Mouse (Mus musculus) limb, embryonic 11.5 days (tissue): ENCODE results near the gene Rpp14. TPM values are rescaled to one million over a fixed set of nuclear protein-coding genes. Genes with fewer than 3 reads are reported as not detected.

Experiments used
- ATAC-seq: fragments of 200-750 bp; cut with Nextera tagmentation; 2 replicates; pipeline ENCODE4 v1.8.0; 2017; ENCODE audit warnings: low read depth; ENCODE audit not compliant: insufficient number of reproducible peaks, low FRiP score, low TSS enrichment
- DNase-seq: peaks from one replicate; pipeline ENCODE4 v3.0.0-alpha.2; 2015; ENCODE audit warnings: low spot score
- H3K27ac ChIP-seq: fragments of 300-500 bp; sonication (generic); replicated peaks from 2 replicates; pipeline ENCODE4 v1.5.1; 2014; ENCODE audit warnings: low read depth, mild to moderate bottlenecking, low read length
- H3K27me3 ChIP-seq: fragments of 300-500 bp; sonication (generic); 2 replicates; pipeline ENCODE4 v1.6.1; 2014; ENCODE audit warnings: mild to moderate bottlenecking, low read length, mixed read lengths; ENCODE audit not compliant: control insufficient read depth, insufficient read depth
- H3K36me3 ChIP-seq: fragments of 300-500 bp; sonication (generic); 2 replicates; pipeline ENCODE4 v1.6.1; 2014; ENCODE audit warnings: mild to moderate bottlenecking, low read length, moderate library complexity, mixed read lengths; ENCODE audit not compliant: control insufficient read depth, insufficient read depth
- H3K4me1 ChIP-seq: fragments of 300-500 bp; sonication (generic); 2 replicates; pipeline ENCODE4 v1.6.1; 2014; ENCODE audit warnings: low read length, mixed read lengths; ENCODE audit not compliant: control insufficient read depth, insufficient read depth
- H3K4me2 ChIP-seq: fragments of 300-500 bp; sonication (generic); 2 replicates; pipeline ENCODE4 v1.6.1; 2014; ENCODE audit warnings: low read depth, mild to moderate bottlenecking, moderate library complexity; ENCODE audit not compliant: severe bottlenecking
- H3K4me3 ChIP-seq: fragments of 300-500 bp; sonication (generic); 2 replicates; pipeline ENCODE4 v1.5.1; 2014; ENCODE audit warnings: low read depth, low read length
- H3K9ac ChIP-seq: fragments of 300-500 bp; sonication (generic); 2 replicates; pipeline ENCODE4 v1.6.1; 2014; ENCODE audit warnings: mild to moderate bottlenecking, low read length
- H3K9me3 ChIP-seq: fragments of 300-500 bp; sonication (generic); 2 replicates; pipeline ENCODE4 v1.6.1; 2016; ENCODE audit warnings: low read length; ENCODE audit not compliant: control insufficient read depth
- WGBS: fragments of 180-500 bp; shearing (Covaris S2); extraction: QIAGEN DNeasy Blood & Tissue Kit; methylation state at CpG from one replicate; pipeline ENCODE4 v1.1.7; 2014; 5-methylcytosine and 5-hydroxymethylcytosine counted together
- polyA plus RNA-seq: library from polyadenylated mRNA; unstranded; fragments of >200 nt; fragmentation: Nextera tagmentation; extraction: Ambion mirVana; gene quantifications from 2 replicates; pipeline ENCODE4 v1.2.1, GENCODE M21; 2014

The Rpp14 gene
- 60.2 and 65.0 TPM in 2 replicates for polyA plus RNA-seq

GRCm38 (mm10) chr14:8080165-8080679 is at the start of gene Rpp14:
Gene Rpp14, plus strand, starts transcription at chr14:8080367.
- under 1% methylated on average over 47 of the region's 47 CpGs for WGBS

DNA sequence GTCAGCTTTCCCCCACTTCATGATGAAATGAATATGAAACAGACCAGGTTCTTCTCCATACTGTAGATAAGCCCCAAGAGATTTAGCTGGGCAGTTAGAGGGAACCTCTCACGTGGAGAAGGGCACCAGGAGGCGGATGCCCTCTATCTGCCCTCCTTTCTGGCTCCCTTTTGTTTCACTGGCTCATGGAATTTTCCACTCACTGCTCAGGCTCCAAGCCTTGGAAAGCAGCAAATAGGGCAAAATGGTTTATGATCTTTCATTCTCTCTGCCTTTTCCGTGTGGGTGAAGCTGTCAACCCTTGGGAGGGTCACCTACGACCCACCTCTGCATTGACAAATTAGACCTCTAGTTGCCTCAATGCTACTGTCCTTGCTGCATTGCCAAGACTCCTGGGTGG is 49.6 kb upstream of the Rpp14 start:
- no peak for ATAC-seq
- no peak overlapping the region for H3K4me3 ChIP-seq
- no peak for DNase-seq
- no peaks in the 10 kb centered on the region for H3K4me1 ChIP-seq
- no peaks in the 10 kb centered on the region for H3K27me3 ChIP-seq
- no peaks in the 10 kb centered on the region for H3K36me3 ChIP-seq
- no peak overlapping the region for H3K27ac ChIP-seq
- no peaks in the 10 kb centered on the region for H3K9me3 ChIP-seq
- H3K4me2 ChIP-seq = no peak overlapping the region
- H3K9ac ChIP-seq = no peak overlapping the region
- 62% methylated on average over 4 of the region's 4 CpGs for WGBS

More at GRCm38 (mm10) chr14:8080165-8080679, at the start of gene Rpp14:
- H3K4me2 ChIP-seq = peak within 1 kb of the TSS; percentile 80
- no peaks in the 10 kb centered on the region for H3K9me3 ChIP-seq
- H3K36me3 ChIP-seq = no peaks in the 10 kb centered on the region
- H3K27me3 ChIP-seq = no peaks in the 10 kb centered on the region
- H3K4me3 ChIP-seq = peak within 1 kb of the TSS; percentile 71
- H3K9ac ChIP-seq = peak within 1 kb of the TSS; percentile 85
- H3K27ac ChIP-seq = peak within 1 kb of the TSS; percentile 86
- peak; percentile 94 for ATAC-seq
- H3K4me1 ChIP-seq = no peaks in the 10 kb centered on the region
- peak; percentile 98 for DNase-seq

DNA sequence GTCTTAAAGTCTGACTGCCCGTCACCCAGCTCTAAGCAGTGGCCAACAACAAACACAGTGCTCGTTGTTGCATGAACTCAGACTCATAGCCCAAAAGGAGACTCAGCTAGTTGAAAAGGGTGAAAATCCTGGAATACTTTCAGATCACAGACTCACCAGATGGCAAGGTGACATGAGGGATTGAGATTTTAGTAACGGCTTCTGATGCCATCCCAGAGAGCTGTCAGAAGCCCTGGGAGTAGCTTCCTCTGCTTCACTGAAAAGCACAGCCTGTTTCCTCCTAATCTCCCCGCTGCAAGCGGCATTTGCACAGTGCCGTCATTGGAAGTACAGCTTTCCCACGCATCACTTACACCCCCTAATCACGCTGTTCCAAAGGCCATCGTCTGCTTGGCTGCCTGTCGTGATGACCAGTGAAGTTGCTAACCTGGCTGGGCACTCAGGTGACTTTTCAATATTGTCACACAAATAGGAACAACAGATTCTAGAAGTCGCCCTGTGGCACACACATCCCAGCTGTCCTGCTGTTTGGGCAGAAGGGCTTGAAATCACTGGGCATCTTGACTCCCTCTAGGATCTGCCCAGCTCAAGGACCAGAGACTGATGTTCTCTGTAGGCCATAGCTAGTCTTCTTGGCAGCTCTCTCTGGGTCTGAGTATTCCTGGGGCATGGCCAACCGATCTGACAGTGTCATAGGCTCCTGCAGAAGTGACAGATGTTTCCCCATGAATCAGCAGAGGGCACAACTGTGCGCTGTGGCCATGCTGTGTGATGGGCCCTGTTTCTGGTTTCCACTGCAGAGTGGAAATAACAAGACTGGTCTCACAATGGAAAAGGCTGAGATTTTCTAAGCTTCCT is 47.9 kb upstream of the Rpp14 start:
- Histone ChIP-seq H3K9ac (no peak overlapping the region), H3K9me3 (no peaks in the 10 kb centered on the region), H3K4me2 (no peak overlapping the region), H3K27me3 (no peaks in the 10 kb centered on the region), H3K27ac (no peak overlapping the region), H3K36me3 (no peaks in the 10 kb centered on the region), H3K4me1 (no peaks in the 10 kb centered on the region), H3K4me3 (no peak overlapping the region)
- 81% methylated on average over 13 of the region's 13 CpGs for WGBS
- DNase-seq (no peak), ATAC-seq (no peak)

DNA sequence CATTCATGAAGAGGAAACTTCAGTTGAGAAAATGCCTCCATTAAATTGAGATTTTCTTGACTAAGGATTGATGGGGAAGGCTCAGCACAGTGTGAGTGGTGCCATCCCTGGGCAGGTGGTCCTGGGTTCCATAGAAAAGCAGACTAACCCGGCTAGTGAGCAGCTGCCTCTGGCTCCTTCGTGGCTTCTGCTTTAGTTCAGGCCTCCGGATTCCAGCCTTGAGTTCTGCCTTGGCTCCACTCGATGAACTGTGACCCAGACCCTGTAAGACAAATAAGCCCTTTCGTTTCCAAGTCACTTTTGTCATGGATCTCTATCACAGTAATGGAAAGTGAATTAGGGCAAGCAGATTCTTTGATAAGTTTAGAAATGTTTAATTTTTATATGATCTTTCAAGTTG is 45.6 kb upstream of the Rpp14 start:
- ATAC-seq = no peak
- Histone ChIP-seq H3K4me1 (no peaks in the 10 kb centered on the region), H3K27ac (no peak overlapping the region), H3K27me3 (no peaks in the 10 kb centered on the region), H3K9me3 (no peaks in the 10 kb centered on the region), H3K9ac (no peak overlapping the region), H3K36me3 (no peaks in the 10 kb centered on the region), H3K4me3 (no peak overlapping the region), H3K4me2 (no peak overlapping the region)
- no peak for DNase-seq
- WGBS = 80% methylated on average over 5 of the region's 5 CpGs

GRCm38 (mm10) chr14:8035951-8036350 is 44.2 kb upstream of the Rpp14 start:
- Histone ChIP-seq H3K9ac (no peak overlapping the region), H3K36me3 (no peaks in the 10 kb centered on the region), H3K27me3 (no peaks in the 10 kb centered on the region), H3K27ac (no peak overlapping the region), H3K4me1 (no peaks in the 10 kb centered on the region), H3K9me3 (no peaks in the 10 kb centered on the region), H3K4me2 (no peak overlapping the region), H3K4me3 (no peak overlapping the region)
- no peak for ATAC-seq
- 92% methylated on average over 6 of the region's 6 CpGs for WGBS
- DNase-seq = no peak

DNA sequence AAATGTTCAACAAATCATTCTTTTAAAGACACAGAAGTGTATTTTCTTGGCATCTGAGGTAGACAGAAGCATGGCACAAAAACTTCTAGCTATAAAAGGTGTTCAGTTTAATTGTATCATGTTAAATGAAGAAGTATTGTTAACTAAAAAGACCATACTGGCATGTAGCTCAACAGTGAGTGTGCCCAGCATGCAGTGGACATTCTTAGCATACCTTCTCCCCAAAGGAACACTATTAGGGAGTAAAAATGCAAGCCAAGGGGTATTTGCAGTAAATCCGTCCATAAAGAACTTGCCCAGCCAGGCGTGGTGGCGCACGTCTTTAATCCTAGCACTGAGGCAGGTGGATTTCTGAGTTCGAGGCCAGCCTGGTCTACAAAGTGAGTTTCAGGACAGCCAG is 43.8 kb upstream of the Rpp14 start:
- Histone ChIP-seq H3K36me3 (no peaks in the 10 kb centered on the region), H3K4me2 (no peak overlapping the region), H3K9ac (no peak overlapping the region), H3K27me3 (no peaks in the 10 kb centered on the region), H3K27ac (no peak overlapping the region), H3K4me1 (no peaks in the 10 kb centered on the region), H3K4me3 (no peak overlapping the region), H3K9me3 (no peaks in the 10 kb centered on the region; the same call in 1 of the 2 replicates)
- no peak for DNase-seq
- no peak for ATAC-seq
- 81% methylated on average over 5 of the region's 5 CpGs for WGBS

GRCm38 (mm10) chr14:8038150-8038549 is 42.0 kb upstream of the Rpp14 start:
- Histone ChIP-seq H3K27ac (no peak overlapping the region), H3K4me1 (no peaks in the 10 kb centered on the region), H3K27me3 (no peaks in the 10 kb centered on the region), H3K4me3 (no peak overlapping the region), H3K9ac (no peak overlapping the region), H3K4me2 (no peak overlapping the region), H3K36me3 (no peaks in the 10 kb centered on the region), H3K9me3 (no peaks in the 10 kb centered on the region; the same call in 1 of the 2 replicates)
- WGBS = 83% methylated on average over 5 of the region's 5 CpGs
- ATAC-seq (no peak), DNase-seq (no peak)

DNA sequence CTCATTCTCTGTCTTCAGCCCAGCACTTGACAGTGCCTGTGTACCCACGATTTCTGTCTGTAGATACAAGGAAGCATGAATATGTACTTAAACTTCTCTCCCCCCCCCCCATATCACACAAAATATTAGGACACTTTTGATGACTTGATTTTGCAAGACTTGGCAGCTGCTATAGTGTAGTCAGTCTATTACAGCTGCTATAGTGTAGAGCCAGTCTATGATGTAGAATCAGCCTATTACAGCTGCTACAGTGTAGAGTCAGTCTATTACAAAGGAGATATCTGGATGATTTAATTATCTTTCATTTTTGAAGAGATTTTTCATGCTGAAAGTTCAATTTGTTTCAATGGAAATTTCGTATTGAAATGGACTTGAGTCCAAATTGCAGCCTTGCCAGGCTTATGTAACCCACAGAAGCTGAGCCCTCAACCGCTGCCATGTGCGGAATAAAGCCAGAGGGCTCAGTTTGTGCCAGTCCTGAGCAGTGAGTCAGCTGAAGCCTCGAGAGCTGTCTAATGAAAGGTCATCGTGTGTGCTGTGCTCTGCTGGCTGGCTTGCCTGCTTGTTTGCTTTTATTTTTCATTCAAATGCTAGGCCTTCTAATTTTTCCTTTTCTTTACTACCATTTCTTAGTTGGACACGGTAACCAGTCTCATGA is 41.2 kb upstream of the Rpp14 start:
- no peak overlapping the region for H3K27ac ChIP-seq
- DNase-seq = no peak
- H3K4me1 ChIP-seq = no peaks in the 10 kb centered on the region
- H3K4me2 ChIP-seq = no peak overlapping the region
- no peak overlapping the region for H3K9ac ChIP-seq
- no peaks in the 10 kb centered on the region; the same call in 1 of the 2 replicates for H3K9me3 ChIP-seq
- no peaks in the 10 kb centered on the region for H3K27me3 ChIP-seq
- H3K4me3 ChIP-seq = no peak overlapping the region
- WGBS = 82% methylated on average over 7 of the region's 7 CpGs
- no peaks in the 10 kb centered on the region for H3K36me3 ChIP-seq
- ATAC-seq = no peak
